Mouse (Mus musculus) stomach, embryonic 14.5 days (tissue): Measurements from ENCODE around the gene Abca13. TPM values are rescaled to one million over a fixed set of nuclear protein-coding genes. Genes with fewer than 3 reads are reported as not detected.
"Not testable (repeated sequence)": the region's sequence is repeated elsewhere in the genome, so short reads cannot be mapped to it uniquely, and the experiment has no call there.

ENCODE experiments used
- ATAC-seq: fragments of 200-750 bp; cut with Nextera tagmentation; 2 replicates; pipeline ENCODE4 v1.8.0; 2017; ENCODE audit warnings: low read depth, moderate TSS enrichment; ENCODE audit not compliant: insufficient number of reproducible peaks, insufficient read depth, low FRiP score
- H3K27ac ChIP-seq: fragments of 300-500 bp; sonication (generic); 2 replicates; pipeline ENCODE4 v1.5.1; 2014; ENCODE audit warnings: mild to moderate bottlenecking, low read length, moderate library complexity, mixed read lengths
- H3K27me3 ChIP-seq: fragments of 300-500 bp; sonication (generic); 2 replicates; pipeline ENCODE4 v1.6.1; 2014; ENCODE audit warnings: low read length, control low read depth, mixed read lengths; ENCODE audit not compliant: control insufficient read depth, insufficient read depth
- H3K36me3 ChIP-seq: fragments of 300-500 bp; sonication (generic); 2 replicates; pipeline ENCODE4 v1.6.1; 2014; ENCODE audit warnings: mild to moderate bottlenecking, control low read depth, low read length, moderate library complexity, mixed read lengths; ENCODE audit not compliant: control insufficient read depth, insufficient read depth
- H3K4me1 ChIP-seq: fragments of 300-500 bp; sonication (generic); 2 replicates; pipeline ENCODE4 v1.6.1; 2014; ENCODE audit warnings: low read length, control low read depth, mixed read lengths; ENCODE audit not compliant: control insufficient read depth, insufficient read depth
- H3K4me2 ChIP-seq: fragments of 300-500 bp; sonication (generic); replicated peaks from 2 replicates; pipeline ENCODE4 v1.6.1; 2014; ENCODE audit warnings: low read depth, low read length, control low read depth
- H3K4me3 ChIP-seq: fragments of 300-500 bp; sonication (generic); 2 replicates; pipeline ENCODE4 v1.5.1; 2014; ENCODE audit warnings: low read depth, low read length, control low read depth
- H3K9ac ChIP-seq: fragments of 300-500 bp; sonication (generic); replicated peaks from 2 replicates; pipeline ENCODE4 v1.6.1; 2014; ENCODE audit warnings: low read depth, mild to moderate bottlenecking, control low read depth, low read length, moderate library complexity, mixed read lengths
- H3K9me3 ChIP-seq: fragments of 300-500 bp; sonication (generic); 2 replicates; pipeline ENCODE4 v1.6.1; 2016; ENCODE audit warnings: low read depth, low read length, control low read depth; ENCODE audit not compliant: control insufficient read depth
- WGBS: fragments of 180-500 bp; shearing (Covaris S2); extraction: QIAGEN DNeasy Blood & Tissue Kit; methylation state at CpG from one replicate; pipeline ENCODE4 v1.1.7; 2014; 5-methylcytosine and 5-hydroxymethylcytosine counted together
- polyA plus RNA-seq: library from polyadenylated mRNA; unstranded; fragments of >200 nt; fragmentation: Nextera tagmentation; extraction: Ambion mirVana; gene quantifications from 2 replicates; pipeline ENCODE4 v1.2.1, GENCODE M21; 2014

Gene Abca13
- polyA plus RNA-seq, 1 experiment from 2014 or later, result 0.03 TPM

- no peaks in the 10 kb centered on the region for H3K9me3 ChIP-seq
- no peak overlapping the region for H3K4me2 ChIP-seq
- H3K4me1 ChIP-seq, result no peaks in the 10 kb centered on the region
- no peak overlapping the region for H3K4me3 ChIP-seq
- H3K36me3 ChIP-seq, result no peaks in the 10 kb centered on the region
- WGBS, result 67% methylated on average over 3 of the region's 3 CpGs
- H3K9ac ChIP-seq, result no peak overlapping the region
- ATAC-seq, result no peak
- H3K27me3 ChIP-seq, result no peaks in the 10 kb centered on the region
- no peak overlapping the region for H3K27ac ChIP-seq
Measured at GRCm38 (mm10) chr11:9316545-9316944, 124.8 kb downstream of the Abca13 start.

GRCm38 (mm10) chr11:9317076-9317929 is 125.6 kb downstream of the Abca13 start:
- Histone ChIP-seq H3K27ac (no peak overlapping the region), H3K4me2 (no peak overlapping the region), H3K9ac (no peak overlapping the region), H3K4me1 (no peaks in the 10 kb centered on the region), H3K4me3 (no peak overlapping the region), H3K9me3 (no peaks in the 10 kb centered on the region), H3K27me3 (no peaks in the 10 kb centered on the region), H3K36me3 (no peaks in the 10 kb centered on the region)
- peak; percentile 56; the same call in 1 of the 2 replicates for ATAC-seq
- WGBS, result 37% methylated on average over 6 of the region's 6 CpGs

- Histone ChIP-seq H3K4me3 (no peak overlapping the region), H3K9ac (no peak overlapping the region), H3K36me3 (no peaks in the 10 kb centered on the region), H3K4me2 (no peak overlapping the region), H3K27me3 (no peaks in the 10 kb centered on the region), H3K9me3 (no peaks in the 10 kb centered on the region), H3K4me1 (no peaks in the 10 kb centered on the region), H3K27ac (no peak overlapping the region)
- ATAC-seq, result no peak
- 69% methylated on average over 3 of the region's 3 CpGs for WGBS
Measured at GRCm38 (mm10) chr11:9338151-9338550, 146.4 kb downstream of the Abca13 start.

GRCm38 (mm10) chr11:9347724-9348123 is 156.0 kb downstream of the Abca13 start:
- Histone ChIP-seq H3K9ac (no peak overlapping the region), H3K4me2 (no peak overlapping the region), H3K4me3 (no peak overlapping the region), H3K9me3 (no peaks in the 10 kb centered on the region), H3K36me3 (no peaks in the 10 kb centered on the region), H3K4me1 (no peaks in the 10 kb centered on the region), H3K27me3 (no peaks in the 10 kb centered on the region), H3K27ac (no peak overlapping the region)
- no peak for ATAC-seq
- 53% methylated on average over 3 of the region's 3 CpGs for WGBS

- WGBS, result 61% methylated on average over 5 of the region's 5 CpGs
- no peaks in the 10 kb centered on the region for H3K36me3 ChIP-seq
- no peak overlapping the region for H3K27ac ChIP-seq
- H3K4me3 ChIP-seq, result no peak overlapping the region
- ATAC-seq, result no peak
- no peaks in the 10 kb centered on the region for H3K4me1 ChIP-seq
- H3K27me3 ChIP-seq, result no peaks in the 10 kb centered on the region
- no peaks in the 10 kb centered on the region for H3K9me3 ChIP-seq
- no peak overlapping the region for H3K9ac ChIP-seq
- H3K4me2 ChIP-seq, result no peak overlapping the region
Measured at GRCm38 (mm10) chr11:9373160-9373559, 181.4 kb downstream of the Abca13 start.

GRCm38 (mm10) chr11:9374426-9374825 is 182.7 kb downstream of the Abca13 start:
- not testable (repeated sequence) for ATAC-seq, H3K4me3 ChIP-seq, H3K4me1 ChIP-seq, H3K36me3 ChIP-seq, H3K9me3 ChIP-seq, H3K4me2 ChIP-seq, H3K27ac ChIP-seq, H3K27me3 ChIP-seq, H3K9ac ChIP-seq
- 78% methylated on average over 5 of the region's 5 CpGs for WGBS

GRCm38 (mm10) chr11:9388520-9388919 is 196.8 kb downstream of the Abca13 start:
- Histone ChIP-seq H3K27ac (no peak overlapping the region), H3K27me3 (no peaks in the 10 kb centered on the region), H3K4me3 (no peak overlapping the region), H3K4me2 (no peak overlapping the region), H3K9ac (no peak overlapping the region), H3K9me3 (no peaks in the 10 kb centered on the region), H3K36me3 (no peaks in the 10 kb centered on the region), H3K4me1 (no peaks in the 10 kb centered on the region)
- WGBS, result 85% methylated on average over 1 of the region's 1 CpGs
- no peak for ATAC-seq

- no peak overlapping the region for H3K4me2 ChIP-seq
- no peaks in the 10 kb centered on the region for H3K36me3 ChIP-seq
- 88% methylated on average over 3 of the region's 3 CpGs for WGBS
- no peak for ATAC-seq
- no peak overlapping the region for H3K4me3 ChIP-seq
- H3K9ac ChIP-seq, result no peak overlapping the region
- H3K9me3 ChIP-seq, result no peaks in the 10 kb centered on the region
- H3K27me3 ChIP-seq, result no peaks in the 10 kb centered on the region
- no peaks in the 10 kb centered on the region for H3K4me1 ChIP-seq
- H3K27ac ChIP-seq, result no peak overlapping the region
Measured at GRCm38 (mm10) chr11:9416946-9417345, 225.2 kb downstream of the Abca13 start.

GRCm38 (mm10) chr11:9420205-9420604 is 228.5 kb downstream of the Abca13 start:
- no peak; the same call in 1 of the 2 replicates for ATAC-seq
- no peak overlapping the region for H3K27ac ChIP-seq

More at GRCm38 (mm10) chr11:9420205-9420604, 228.5 kb downstream of the Abca13 start:
- Histone ChIP-seq H3K27me3 (no peaks in the 10 kb centered on the region), H3K4me1 (no peaks in the 10 kb centered on the region), H3K9ac (no peak overlapping the region), H3K9me3 (no peaks in the 10 kb centered on the region), H3K4me3 (no peak overlapping the region), H3K4me2 (no peak overlapping the region), H3K36me3 (no peaks in the 10 kb centered on the region)
- WGBS, result 35% methylated on average over 2 of the region's 2 CpGs
